Mouse (Mus musculus) heart, embryonic 14.5 days (tissue): ENCODE results near the gene Iqgap3. TPM values are rescaled to one million over a fixed set of nuclear protein-coding genes. Genes with fewer than 3 reads are reported as not detected.

Experiments used
- ATAC-seq: fragments of 200-750 bp; cut with Nextera tagmentation; 2 replicates; pipeline ENCODE4 v1.8.0; 2017; ENCODE audit warnings: low read depth, moderate TSS enrichment; ENCODE audit not compliant: insufficient number of reproducible peaks, insufficient read depth, low FRiP score
- H3K27ac ChIP-seq, 2 experiments: fragments of 200-500 bp in 1 of 2; fragments of 300-500 bp in 1 of 2; sonication (generic) in 1 of 2; replicated peaks in 1 of 2; 2 replicates each; pipeline ENCODE4 v1.5.1; 2012 to 2014; ENCODE audit warnings: low read depth in 2 of 2, low read length in 2 of 2, control low read depth in 1 of 2, mild to moderate bottlenecking in 1 of 2, mixed read lengths in 1 of 2; ENCODE audit not compliant: control insufficient read depth in 1 of 2, insufficient read depth in 1 of 2
- H3K27me3 ChIP-seq: fragments of 300-500 bp; sonication (generic); 2 replicates; pipeline ENCODE4 v1.6.1; 2014; ENCODE audit warnings: mild to moderate bottlenecking, low read length, control low read depth; ENCODE audit not compliant: control insufficient read depth, insufficient read depth
- H3K36me3 ChIP-seq: fragments of 300-500 bp; sonication (generic); 2 replicates; pipeline ENCODE4 v1.6.1; 2014; ENCODE audit warnings: mild to moderate bottlenecking, control low read depth, low read length, mixed read lengths; ENCODE audit not compliant: control insufficient read depth, insufficient read depth
- H3K4me1 ChIP-seq, 2 experiments: fragments of 200-500 bp in 1 of 2; fragments of 300-500 bp in 1 of 2; sonication (generic) in 1 of 2; 2 replicates each; pipeline ENCODE4 v1.6.1; 2012 to 2014; ENCODE audit warnings: low read length in 2 of 2, control low read depth in 1 of 2, mixed read lengths in 1 of 2; ENCODE audit not compliant: control insufficient read depth in 2 of 2, insufficient read depth in 2 of 2
- H3K4me2 ChIP-seq: fragments of 300-500 bp; sonication (generic); 2 replicates; pipeline ENCODE4 v1.6.1; 2014; ENCODE audit warnings: mild to moderate bottlenecking, low read length
- H3K4me3 ChIP-seq, 2 experiments: fragments of 200-500 bp in 1 of 2; fragments of 300-500 bp in 1 of 2; sonication (generic) in 1 of 2; 2 replicates each; pipeline ENCODE4 v1.5.1; 2012 to 2014; ENCODE audit warnings: low read length in 2 of 2, mild to moderate bottlenecking in 2 of 2, control low read depth in 1 of 2, low read depth in 1 of 2, moderate library complexity in 1 of 2; ENCODE audit not compliant: control insufficient read depth in 1 of 2, insufficient read depth in 1 of 2
- H3K9ac ChIP-seq: fragments of 300-500 bp; sonication (generic); 2 replicates; pipeline ENCODE4 v1.6.1; 2014; ENCODE audit warnings: mild to moderate bottlenecking, low read length
- H3K9me3 ChIP-seq: fragments of 300-500 bp; sonication (generic); 2 replicates; pipeline ENCODE4 v1.6.1; 2016; ENCODE audit warnings: low read length, control low read depth; ENCODE audit not compliant: control insufficient read depth
- WGBS: fragments of 180-500 bp; shearing (Covaris S2); extraction: QIAGEN DNeasy Blood & Tissue Kit; methylation state at CpG from one replicate; pipeline ENCODE4 v1.1.7; 2014; 5-methylcytosine and 5-hydroxymethylcytosine counted together
- polyA plus RNA-seq: library from polyadenylated mRNA; unstranded; fragments of >200 nt; fragmentation: Nextera tagmentation; extraction: Ambion mirVana; gene quantifications from 2 replicates; pipeline ENCODE4 v1.2.1, GENCODE M21; 2014

Iqgap3 gene
- polyA plus RNA-seq, 1 experiment from 2014 or later = 22.8 TPM

DNA sequence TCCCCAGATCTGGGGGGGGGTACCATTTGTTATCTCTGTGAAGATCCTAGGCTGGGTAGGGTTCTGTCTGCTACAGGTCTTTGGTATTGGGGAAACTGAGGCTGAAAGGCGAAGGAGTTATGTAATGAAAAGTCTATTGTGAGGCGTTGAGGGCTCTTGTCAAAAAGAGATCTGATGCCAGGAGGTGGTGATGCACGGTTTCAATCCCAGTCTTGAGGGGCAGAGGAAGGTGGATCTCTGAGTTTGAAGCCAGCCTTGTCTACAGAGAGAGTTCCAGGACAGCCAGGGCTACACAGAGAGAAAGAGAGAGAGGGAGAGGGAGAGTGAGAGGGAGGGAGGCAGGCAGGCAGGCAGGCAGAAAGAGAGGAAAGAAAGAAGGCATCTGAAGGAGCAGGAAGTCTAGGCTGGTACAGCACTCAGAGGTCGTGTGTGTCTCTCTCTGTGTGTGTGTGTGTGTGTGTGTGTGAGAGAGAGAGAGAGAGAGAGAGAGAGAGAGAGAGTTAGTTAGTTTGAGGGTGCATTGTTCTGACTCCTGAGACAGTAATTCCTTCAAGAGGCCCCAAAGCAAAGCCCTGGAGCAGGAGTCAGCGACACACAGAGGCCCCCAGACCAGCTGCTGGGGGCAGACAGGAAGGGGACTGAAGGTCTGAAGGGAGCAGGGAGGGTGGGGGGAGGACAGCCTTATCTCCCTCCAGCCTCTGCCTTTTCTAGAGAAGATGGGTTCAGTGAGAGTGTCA, 64.8 kb downstream of the Iqgap3 start:
- Histone ChIP-seq H3K4me2 (peak overlapping the region; percentile 74), H3K36me3 (peaks cover 7% of the 10 kb centered on the region), H3K9ac (peak overlapping the region; percentile 100), H3K27ac (peak overlapping the region in 1 of 2 experiments; percentile 100; a peak in 3 of 4 replicates), H3K4me1 (peaks cover 65 to 78% of the 10 kb centered on the region in 2 experiments), H3K4me3 (peak overlapping the region in 1 of 2 experiments; percentile 98; a peak in 1 of 4 replicates), H3K9me3 (no peaks in the 10 kb centered on the region), H3K27me3 (no peaks in the 10 kb centered on the region)
- 24% methylated on average over 5 of the region's 5 CpGs for WGBS
- ATAC-seq = no peak

- peak overlapping the region; percentile 38 to 100; a peak in 3 of 4 replicates for H3K27ac ChIP-seq
- H3K4me3 ChIP-seq = no peak overlapping the region
- H3K9me3 ChIP-seq = no peaks in the 10 kb centered on the region
- no peaks in the 10 kb centered on the region for H3K27me3 ChIP-seq
- H3K4me1 ChIP-seq = peaks cover 66 to 86% of the 10 kb centered on the region in 2 experiments
- WGBS = 76% methylated on average over 2 of the region's 2 CpGs
- H3K36me3 ChIP-seq = peaks cover 7% of the 10 kb centered on the region
- ATAC-seq = no peak
- peak overlapping the region; percentile 81; the same call in 1 of the 2 replicates for H3K9ac ChIP-seq
- peak overlapping the region; percentile 74; the same call in 1 of the 2 replicates for H3K4me2 ChIP-seq
These were observed 65.7 kb downstream of the Iqgap3 start for GRCm38 (mm10) chr3:88147444-88147843.

GRCm38 (mm10) chr3:88147866-88148265, 66.1 kb downstream of the Iqgap3 start:
- no peaks in the 10 kb centered on the region for H3K27me3 ChIP-seq
- peak overlapping the region; percentile 82; the same call in 1 of the 2 replicates for H3K4me2 ChIP-seq
- WGBS = 64% methylated on average over 1 of the region's 1 CpGs

GRCm38 (mm10) chr3:88148354-88148753, 66.6 kb downstream of the Iqgap3 start:
- Histone ChIP-seq H3K27ac (peak overlapping the region; percentile 99 to 100), H3K9ac (peak overlapping the region; percentile 81), H3K4me1 (peaks cover 66 to 92% of the 10 kb centered on the region in 2 experiments), H3K9me3 (no peaks in the 10 kb centered on the region), H3K4me2 (peak overlapping the region; percentile 82), H3K27me3 (no peaks in the 10 kb centered on the region), H3K4me3 (no peak overlapping the region), H3K36me3 (peaks cover 7% of the 10 kb centered on the region)
- no peak for ATAC-seq
- 74% methylated on average over 5 of the region's 5 CpGs for WGBS

More at GRCm38 (mm10) chr3:88147866-88148265, 66.1 kb downstream of the Iqgap3 start:
- peak overlapping the region; percentile 38 to 100; a peak in 3 of 4 replicates for H3K27ac ChIP-seq
- H3K36me3 ChIP-seq = peaks cover 7% of the 10 kb centered on the region
- H3K9me3 ChIP-seq = no peaks in the 10 kb centered on the region
- H3K9ac ChIP-seq = peak overlapping the region; percentile 81
- ATAC-seq = no peak
- peaks cover 66 to 88% of the 10 kb centered on the region in 2 experiments for H3K4me1 ChIP-seq
- H3K4me3 ChIP-seq = no peak overlapping the region

DNA sequence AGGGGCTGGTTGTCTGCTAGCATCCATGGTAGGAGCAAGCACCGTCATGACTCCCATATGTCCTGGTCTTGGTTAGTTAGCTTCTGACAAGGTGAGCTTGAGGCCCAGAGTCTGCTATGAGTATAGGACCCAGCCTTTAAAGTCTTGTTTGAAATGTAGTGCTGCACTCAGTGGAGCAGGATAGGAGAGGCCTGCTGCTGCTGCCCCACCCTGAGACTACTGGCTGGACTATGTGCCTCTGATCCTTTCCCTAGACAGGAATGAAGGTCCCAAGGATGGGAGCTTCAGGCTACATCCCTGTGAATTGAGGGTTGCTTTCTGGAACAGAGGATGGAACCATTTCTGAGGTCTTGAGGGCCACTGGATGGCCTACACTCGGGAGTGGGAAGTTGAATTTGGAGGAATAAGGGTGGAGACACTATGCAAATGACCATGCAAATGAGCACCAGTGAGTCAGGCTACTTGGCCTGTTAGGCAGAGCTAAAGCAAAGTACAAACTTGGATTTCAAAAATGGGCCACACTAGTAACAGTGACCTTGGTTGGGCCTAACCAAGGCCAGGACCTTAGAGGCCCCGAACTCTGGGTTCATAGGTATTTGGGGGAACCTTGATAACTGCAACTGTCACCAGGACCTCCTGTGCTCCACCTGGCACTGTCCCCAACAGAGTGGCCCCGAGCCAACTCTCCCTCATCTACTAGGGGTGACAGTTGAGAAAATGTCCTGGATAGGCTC, 67.2 kb downstream of the Iqgap3 start:
- H3K27me3 ChIP-seq = no peaks in the 10 kb centered on the region
- H3K4me2 ChIP-seq = peak overlapping the region; percentile 82
- no peaks in the 10 kb centered on the region for H3K9me3 ChIP-seq
- H3K4me1 ChIP-seq = peaks cover 66 to 94% of the 10 kb centered on the region in 2 experiments
- peaks cover 7% of the 10 kb centered on the region for H3K36me3 ChIP-seq
- peak overlapping the region in 1 of 2 experiments; percentile 29; a peak in 2 of 4 replicates for H3K4me3 ChIP-seq
- peak; percentile 36; the same call in 1 of the 2 replicates for ATAC-seq
- peak overlapping the region; percentile 81 for H3K9ac ChIP-seq
- WGBS = 27% methylated on average over 4 of the region's 4 CpGs
- H3K27ac ChIP-seq = peak overlapping the region; percentile 99 to 100

- Histone ChIP-seq H3K4me1 (peaks cover 65 to 88% of the 10 kb centered on the region in 2 experiments), H3K9ac (peak overlapping the region; percentile 81), H3K4me3 (peak overlapping the region; percentile 23 to 29), H3K36me3 (peaks cover 7% of the 10 kb centered on the region), H3K4me2 (peak overlapping the region; percentile 82), H3K27me3 (no peaks in the 10 kb centered on the region), H3K9me3 (no peaks in the 10 kb centered on the region), H3K27ac (peak overlapping the region; percentile 99 to 100)
- no peak; the same call in 1 of the 2 replicates for ATAC-seq
- 7% methylated on average over 6 of the region's 6 CpGs for WGBS
These were observed 67.8 kb downstream of the Iqgap3 start for GRCm38 (mm10) chr3:88149510-88149974.
